Mouse (Mus musculus) lung, embryonic 15.5 days (tissue): Measurements from ENCODE around the gene Rwdd3. TPM values are rescaled to one million over a fixed set of nuclear protein-coding genes. Genes with fewer than 3 reads are reported as not detected.

Experiments used
- ATAC-seq: fragments of 200-750 bp; cut with Nextera tagmentation; 2 replicates; pipeline ENCODE4 v1.8.0; 2017; ENCODE audit warnings: moderate number of reproducible peaks, borderline replicate concordance; ENCODE audit not compliant: low FRiP score, low TSS enrichment; ENCODE audit errors: extremely low read depth
- H3K27ac ChIP-seq: fragments of 300-500 bp; sonication (generic); 2 replicates; pipeline ENCODE4 v1.5.1; 2015; ENCODE audit warnings: moderate library complexity, mild to moderate bottlenecking, inconsistent platforms
- H3K27me3 ChIP-seq: fragments of 300-500 bp; sonication (generic); 2 replicates; pipeline ENCODE4 v1.6.1; 2015; ENCODE audit warnings: inconsistent platforms
- H3K36me3 ChIP-seq: fragments of 300-500 bp; sonication (generic); 2 replicates; pipeline ENCODE4 v1.6.1; 2015; ENCODE audit warnings: inconsistent platforms
- H3K4me1 ChIP-seq: fragments of 300-500 bp; sonication (generic); 2 replicates; pipeline ENCODE4 v1.6.1; 2015; ENCODE audit warnings: inconsistent platforms
- H3K4me2 ChIP-seq: fragments of 300-500 bp; sonication (generic); 2 replicates; pipeline ENCODE4 v1.6.1; 2015; ENCODE audit warnings: inconsistent platforms, mild to moderate bottlenecking, moderate library complexity
- H3K4me3 ChIP-seq: fragments of 300-500 bp; sonication (generic); 2 replicates; pipeline ENCODE4 v1.5.1; 2015; ENCODE audit warnings: mild to moderate bottlenecking, inconsistent platforms
- H3K9ac ChIP-seq: fragments of 300-500 bp; sonication (generic); 2 replicates; pipeline ENCODE4 v1.6.1; 2015; ENCODE audit warnings: inconsistent platforms
- H3K9me3 ChIP-seq: fragments of 300-500 bp; sonication (generic); 2 replicates; pipeline ENCODE4 v1.6.1; 2016; ENCODE audit warnings: inconsistent platforms
- WGBS: fragments of 180-500 bp; shearing (Covaris S2); methylation state at CpG from one replicate; pipeline ENCODE4 v1.1.7; 2015; 5-methylcytosine and 5-hydroxymethylcytosine counted together
- polyA plus RNA-seq: library from polyadenylated mRNA; unstranded; fragments of >200 nt; fragmentation: Nextera tagmentation; extraction: Ambion mirVana; gene quantifications from 2 replicates; pipeline ENCODE4 v1.2.1, GENCODE M21; 2015

Rwdd3 gene
- polyA plus RNA-seq, 1 experiment from 2014 or later: 3.7 TPM

DNA sequence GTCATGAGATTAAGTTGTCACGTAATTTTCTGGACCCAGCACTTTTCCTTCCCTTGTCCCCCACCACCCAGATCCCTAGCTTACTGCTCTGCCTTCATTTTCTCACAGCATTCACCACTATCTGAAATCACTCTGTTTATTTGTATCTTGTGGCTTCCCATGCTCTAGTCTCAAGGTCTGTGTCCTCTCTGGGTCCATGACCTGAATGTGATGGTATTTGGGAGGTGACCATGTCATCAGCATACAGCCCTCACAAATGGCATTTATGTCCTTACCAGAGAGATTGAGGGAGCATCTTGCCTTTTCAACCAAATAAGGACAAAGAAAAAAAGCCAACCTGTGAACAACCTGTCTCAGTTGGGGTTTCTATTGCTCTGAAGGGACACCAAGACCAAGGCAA lies 4.5 kb upstream of the Rwdd3 start:
- Histone ChIP-seq H3K36me3 (no peaks in the 10 kb centered on the region), H3K4me1 (peaks cover 5% of the 10 kb centered on the region; the same call in 1 of the 2 replicates), H3K9ac (no peak overlapping the region), H3K9me3 (no peaks in the 10 kb centered on the region), H3K4me2 (no peak overlapping the region), H3K4me3 (no peak overlapping the region), H3K27me3 (peaks cover 6% of the 10 kb centered on the region; the same call in 1 of the 2 replicates), H3K27ac (no peak overlapping the region)
- WGBS: 75% methylated on average over 1 of the region's 1 CpGs
- ATAC-seq: no peak

GRCm38 (mm10) chr3:121174248-121174945 lies 2.9 kb upstream of the Rwdd3 start:
- H3K4me2 ChIP-seq: no peak overlapping the region
- no peak overlapping the region for H3K9ac ChIP-seq
- no peak overlapping the region for H3K4me3 ChIP-seq
- WGBS: 50% methylated on average over 9 of the region's 9 CpGs
- H3K4me1 ChIP-seq: peaks cover 9% of the 10 kb centered on the region
- peaks cover 6% of the 10 kb centered on the region; the same call in 1 of the 2 replicates for H3K27me3 ChIP-seq
- H3K27ac ChIP-seq: no peak overlapping the region
- no peak for ATAC-seq
- H3K9me3 ChIP-seq: no peaks in the 10 kb centered on the region
- no peaks in the 10 kb centered on the region for H3K36me3 ChIP-seq

GRCm38 (mm10) chr3:121172718-121173117 lies 1.2 kb upstream of the Rwdd3 start:
- Histone ChIP-seq H3K9ac (no peak overlapping the region), H3K36me3 (no peaks in the 10 kb centered on the region), H3K4me3 (no peak overlapping the region), H3K27ac (no peak overlapping the region), H3K9me3 (no peaks in the 10 kb centered on the region), H3K4me1 (peaks cover 9% of the 10 kb centered on the region), H3K27me3 (peaks cover 6% of the 10 kb centered on the region; the same call in 1 of the 2 replicates), H3K4me2 (no peak overlapping the region)
- 64% methylated on average over 2 of the region's 2 CpGs for WGBS
- ATAC-seq: no peak

DNA sequence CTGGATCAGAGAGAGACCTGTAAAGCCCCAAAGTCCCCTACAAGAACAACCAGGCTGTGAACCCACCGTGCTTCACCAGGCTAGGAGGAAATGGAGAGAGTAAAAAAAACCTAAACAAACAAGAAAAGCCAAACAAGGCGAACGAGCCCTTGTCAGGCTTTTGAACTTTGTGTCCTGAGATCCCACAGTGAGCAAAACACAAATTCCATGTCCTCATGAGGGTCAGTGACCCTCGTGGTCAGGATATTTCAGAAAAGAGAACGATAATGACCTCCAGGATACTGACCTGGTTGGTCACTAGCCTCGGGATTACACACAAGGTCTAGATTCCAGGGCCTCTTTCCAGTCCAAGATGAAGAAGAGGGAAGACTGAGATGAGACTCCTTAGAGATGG lies 374 bp upstream of the Rwdd3 start:
- Histone ChIP-seq H3K4me3 (peak overlapping the region; percentile 63), H3K27me3 (peaks cover 6% of the 10 kb centered on the region; the same call in 1 of the 2 replicates), H3K36me3 (no peaks in the 10 kb centered on the region), H3K9ac (peak overlapping the region; percentile 61; the same call in 1 of the 2 replicates), H3K27ac (no peak overlapping the region), H3K4me1 (peaks cover 9% of the 10 kb centered on the region), H3K4me2 (peak overlapping the region; percentile 82), H3K9me3 (no peaks in the 10 kb centered on the region)
- ATAC-seq: no peak
- 36% methylated on average over 6 of the region's 6 CpGs for WGBS

- H3K36me3 ChIP-seq: no peaks in the 10 kb centered on the region
- 0 out of 2 replicates have a peak, but pooled peaks cover 6% of the 10 kb centered on the region for H3K27me3 ChIP-seq
- peaks cover 9% of the 10 kb centered on the region for H3K4me1 ChIP-seq
- H3K9ac ChIP-seq: no peak overlapping the region
- H3K9me3 ChIP-seq: no peaks in the 10 kb centered on the region
- peak overlapping the region; percentile 63; the same call in 1 of the 2 replicates for H3K4me3 ChIP-seq
- no peak overlapping the region for H3K27ac ChIP-seq
- no peak for ATAC-seq
- 48% methylated on average over 7 of the region's 7 CpGs for WGBS
- H3K4me2 ChIP-seq: peak overlapping the region; percentile 82
These were observed 864 bp downstream of the Rwdd3 start for GRCm38 (mm10) chr3:121170631-121171030.

- Histone ChIP-seq H3K4me1 (peaks cover 9% of the 10 kb centered on the region), H3K9ac (no peak overlapping the region), H3K36me3 (no peaks in the 10 kb centered on the region), H3K27me3 (0 out of 2 replicates have a peak, but pooled peaks cover 6% of the 10 kb centered on the region), H3K4me3 (no peak overlapping the region), H3K27ac (no peak overlapping the region), H3K4me2 (no peak overlapping the region), H3K9me3 (no peaks in the 10 kb centered on the region)
- no peak for ATAC-seq
- 67% methylated on average over 15 of the region's 15 CpGs for WGBS
These were observed 2.2 kb downstream of the Rwdd3 start for GRCm38 (mm10) chr3:121169092-121169942.

DNA sequence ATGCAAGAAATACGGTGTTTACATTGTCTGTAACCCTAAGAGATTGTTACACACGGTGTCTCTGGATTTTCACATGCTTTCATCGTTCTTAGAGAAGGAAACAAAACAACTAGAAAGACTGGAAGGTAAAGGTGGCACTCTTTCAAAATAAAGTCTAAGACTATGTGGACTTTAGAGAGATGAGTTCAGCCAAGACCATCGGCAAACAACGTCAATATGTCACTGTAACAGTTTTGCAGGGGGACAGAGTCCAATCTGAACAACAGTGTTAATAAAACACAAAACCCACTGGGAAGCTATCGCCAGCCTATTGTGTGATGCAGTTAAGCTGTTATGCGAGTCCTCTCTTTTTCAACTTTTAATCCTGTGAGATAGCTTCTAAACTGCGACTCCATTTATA lies 2.9 kb downstream of the Rwdd3 start:
- ATAC-seq: no peak
- Histone ChIP-seq H3K27me3 (0 out of 2 replicates have a peak, but pooled peaks cover under 1% of the 10 kb centered on the region), H3K36me3 (no peaks in the 10 kb centered on the region), H3K27ac (no peak overlapping the region), H3K4me1 (peaks cover 9% of the 10 kb centered on the region), H3K9ac (no peak overlapping the region), H3K9me3 (no peaks in the 10 kb centered on the region), H3K4me3 (no peak overlapping the region), H3K4me2 (no peak overlapping the region)
- WGBS: 83% methylated on average over 8 of the region's 8 CpGs

- Histone ChIP-seq H3K36me3 (no peaks in the 10 kb centered on the region), H3K4me2 (no peak overlapping the region), H3K9ac (no peak overlapping the region), H3K27me3 (no peaks in the 10 kb centered on the region), H3K4me3 (no peak overlapping the region), H3K9me3 (no peaks in the 10 kb centered on the region), H3K27ac (no peak overlapping the region), H3K4me1 (peaks cover 7% of the 10 kb centered on the region; the same call in 1 of the 2 replicates)
- no peak for ATAC-seq
- WGBS: 46% methylated on average over 7 of the region's 7 CpGs
These were observed 8.2 kb downstream of the Rwdd3 start for GRCm38 (mm10) chr3:121163271-121163819.

GRCm38 (mm10) chr3:121161661-121162060 lies 9.8 kb downstream of the Rwdd3 start:
- Histone ChIP-seq H3K9ac (no peak overlapping the region), H3K4me3 (no peak overlapping the region), H3K9me3 (no peaks in the 10 kb centered on the region), H3K36me3 (no peaks in the 10 kb centered on the region), H3K4me1 (peaks cover 7% of the 10 kb centered on the region; the same call in 1 of the 2 replicates), H3K4me2 (no peak overlapping the region), H3K27me3 (no peaks in the 10 kb centered on the region), H3K27ac (no peak overlapping the region)
- 47% methylated on average over 2 of the region's 2 CpGs for WGBS
- no peak for ATAC-seq

DNA sequence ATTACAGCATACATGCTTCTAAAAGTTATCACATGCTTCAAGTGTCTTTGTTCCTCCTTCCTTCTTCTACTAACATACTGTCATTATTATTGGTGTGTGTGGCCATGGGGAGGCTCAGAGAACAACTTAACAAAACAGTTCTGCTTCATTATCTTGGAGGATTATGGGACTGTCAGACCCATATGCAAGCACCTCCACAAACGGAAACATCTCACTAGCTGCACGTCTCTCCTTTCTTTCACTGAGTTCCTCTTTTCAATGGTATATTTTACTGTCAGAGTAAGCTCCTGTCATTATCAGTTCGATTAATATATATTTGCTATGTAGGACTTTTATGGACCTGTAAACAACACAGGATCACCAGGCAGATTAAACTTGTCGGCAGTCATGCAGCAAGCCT lies 11.1 kb downstream of the Rwdd3 start:
- Histone ChIP-seq H3K36me3 (no peaks in the 10 kb centered on the region), H3K27me3 (no peaks in the 10 kb centered on the region), H3K9ac (no peak overlapping the region), H3K27ac (no peak overlapping the region), H3K4me3 (no peak overlapping the region), H3K4me1 (peaks cover 7% of the 10 kb centered on the region; the same call in 1 of the 2 replicates), H3K9me3 (no peaks in the 10 kb centered on the region), H3K4me2 (no peak overlapping the region)
- WGBS: 37% methylated on average over 4 of the region's 4 CpGs
- ATAC-seq: no peak

DNA sequence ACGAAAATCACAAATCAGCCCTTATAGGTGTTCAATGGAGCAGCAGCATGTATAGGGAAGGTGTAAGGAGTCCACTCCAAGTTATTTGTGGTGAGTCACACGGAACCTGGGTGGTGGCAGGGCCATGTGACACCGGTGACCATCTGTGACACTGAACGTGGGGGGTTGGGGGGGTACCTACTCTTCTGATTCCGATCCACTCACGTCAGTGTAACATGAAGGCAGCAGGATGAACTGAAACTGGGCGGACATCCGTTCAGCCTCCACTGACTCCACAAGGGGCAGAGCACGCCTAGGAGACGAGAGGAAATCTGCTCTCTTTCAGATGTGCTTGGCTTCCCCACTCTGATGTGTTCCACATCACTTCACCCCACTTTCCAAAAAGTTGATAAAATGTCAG lies 11.9 kb downstream of the Rwdd3 start:
- Histone ChIP-seq H3K4me3 (no peak overlapping the region), H3K9ac (no peak overlapping the region), H3K9me3 (no peaks in the 10 kb centered on the region), H3K4me1 (peaks cover 7% of the 10 kb centered on the region; the same call in 1 of the 2 replicates), H3K27me3 (no peaks in the 10 kb centered on the region), H3K4me2 (no peak overlapping the region), H3K36me3 (no peaks in the 10 kb centered on the region), H3K27ac (no peak overlapping the region)
- WGBS: 66% methylated on average over 10 of the region's 10 CpGs
- no peak for ATAC-seq
